Mouse (Mus musculus) liver, adult 2 months (tissue): ENCODE results near the gene Gm20388. TPM values are rescaled to one million over a fixed set of nuclear protein-coding genes. Genes with fewer than 3 reads are reported as not detected.
A peak's percentile ranks its signal among the peaks of the same experiment; 100 is the strongest.

Experiments used
- DNase-seq: peaks from one replicate; pipeline ENCODE4 v3.0.0-alpha.2; 2011; ENCODE audit warnings: low read depth, low spot score; ENCODE audit errors: extremely low read depth
- H3K27ac ChIP-seq: fragments of 200-500 bp; replicated peaks from 2 replicates; pipeline ENCODE4 v1.5.1; 2012; ENCODE audit warnings: low read depth, mild to moderate bottlenecking, control low read depth, inconsistent platforms, low read length; ENCODE audit not compliant: insufficient read depth
- H3K27me3 ChIP-seq: fragments of 200-500 bp; 2 replicates; pipeline ENCODE4 v1.6.1; 2012; ENCODE audit warnings: mild to moderate bottlenecking, moderate library complexity, low read length, inconsistent platforms; ENCODE audit not compliant: control insufficient read depth, insufficient read depth
- H3K36me3 ChIP-seq: fragments of 200-500 bp; 2 replicates; pipeline ENCODE4 v1.6.1; 2012; ENCODE audit warnings: low read length, inconsistent platforms; ENCODE audit not compliant: control insufficient read depth, insufficient read depth
- H3K4me1 ChIP-seq: fragments of 200-500 bp; 2 replicates; pipeline ENCODE4 v1.6.1; 2011; ENCODE audit warnings: low read length; ENCODE audit not compliant: control insufficient read depth, insufficient read depth
- H3K4me3 ChIP-seq: fragments of 200-500 bp; 2 replicates; pipeline ENCODE4 v1.5.1; 2011; ENCODE audit warnings: low read depth, mild to moderate bottlenecking, control low read depth, low read length, moderate library complexity; ENCODE audit not compliant: insufficient read depth
- H3K79me2 ChIP-seq: fragments of 200-500 bp; 2 replicates; pipeline ENCODE4 v1.6.1; 2012; ENCODE audit warnings: inconsistent platforms, mild to moderate bottlenecking, low read length, moderate library complexity; ENCODE audit not compliant: control insufficient read depth, insufficient read depth
- H3K9ac ChIP-seq: fragments of 200-500 bp; 2 replicates; pipeline ENCODE4 v1.6.1; 2012; ENCODE audit warnings: low read depth, mild to moderate bottlenecking, control low read depth, inconsistent platforms, low read length
- CTCF ChIP-seq: fragments of 200-500 bp; IDR thresholded peaks from 2 replicates; pipeline ENCODE4 v1.5.1; 2011; ENCODE audit warnings: low read depth, low read length, control low read depth
- POLR2A ChIP-seq: fragments of 200-500 bp; IDR thresholded peaks from 2 replicates; pipeline ENCODE4 v1.6.1; 2011; ENCODE audit warnings: low read length, control low read depth; ENCODE audit not compliant: insufficient read depth; ENCODE audit errors: extremely low read depth
- WGBS: fragments of 180-500 bp; shearing (Covaris S2); methylation state at CpG from one replicate; pipeline ENCODE4 v1.1.7; 2018; 5-methylcytosine and 5-hydroxymethylcytosine counted together
- polyA plus RNA-seq: library from polyadenylated mRNA; depleted of rRNA; stranded (reverse); fragments of >200 nt; gene quantifications from 2 replicates; pipeline ENCODE4 v1.2.3, GENCODE M21; 2012
- total RNA-seq: library from RNA; depleted of rRNA; stranded (reverse); fragments of >200 nt; gene quantifications from 2 replicates; pipeline ENCODE4 v1.2.3, GENCODE M21; 2014

Gm20388 gene
- total and polyA plus RNA-seq, 2 experiments: 6.4 to 19.9 TPM

DNA sequence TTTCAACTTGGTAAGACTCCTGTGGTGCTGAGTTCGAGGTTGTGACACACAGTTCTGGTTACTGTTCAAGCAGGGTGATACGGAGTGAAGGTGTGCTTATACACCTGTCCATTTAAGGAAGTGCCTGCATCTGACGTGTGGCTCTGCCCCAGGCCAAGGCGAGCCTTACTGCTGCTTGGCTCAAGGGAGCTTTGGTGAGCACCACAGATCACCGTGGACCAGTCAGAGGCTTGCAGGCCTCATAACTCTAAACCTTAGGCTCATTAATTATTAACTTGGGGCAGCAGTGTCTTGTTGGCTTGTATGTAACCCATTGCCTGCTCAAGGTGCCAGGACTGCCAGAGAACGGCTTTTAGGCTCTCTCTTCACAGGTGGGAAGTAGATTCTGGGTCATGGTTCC lies 4338.0 kb downstream of the Gm20388 start:
- 34% methylated on average over 6 of the region's 6 CpGs for WGBS
- TF ChIP-seq CTCF: no peak
- TF ChIP-seq POLR2A: no peak
- peak overlapping the region; percentile 17; the same call in 1 of the 2 replicates for H3K9ac ChIP-seq
- DNase-seq: peak; percentile 96
- H3K4me3 ChIP-seq: no peak overlapping the region
- H3K4me1 ChIP-seq: peaks cover 30% of the 10 kb centered on the region
- peak overlapping the region; percentile 30 for H3K27ac ChIP-seq
- no peaks in the 10 kb centered on the region for H3K27me3 ChIP-seq
- no peaks in the 10 kb centered on the region for H3K36me3 ChIP-seq
- H3K79me2 ChIP-seq: peaks cover 34% of the 10 kb centered on the region; the same call in 1 of the 2 replicates

DNA sequence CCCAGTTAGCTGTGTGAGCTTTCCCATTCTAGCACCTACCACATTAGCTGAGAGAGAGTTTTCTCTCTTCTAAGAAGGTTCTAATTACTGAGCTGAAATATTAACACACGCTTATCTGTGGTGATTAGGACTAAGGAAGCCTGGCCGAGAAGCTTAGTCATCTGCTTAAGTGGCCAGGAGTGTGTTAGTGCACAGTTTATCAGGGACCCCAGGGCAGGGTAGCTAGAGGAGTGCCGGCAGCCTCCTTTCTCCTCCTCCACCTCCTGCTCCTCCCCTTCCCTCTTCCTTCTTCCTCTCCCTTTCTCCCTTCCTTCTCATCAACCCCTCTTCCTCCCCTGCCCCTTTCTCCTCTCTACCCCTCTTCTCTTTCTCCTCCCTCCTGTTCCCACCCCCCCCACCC lies 4339.6 kb downstream of the Gm20388 start:
- TF ChIP-seq CTCF (no peak), POLR2A (no peak)
- Histone ChIP-seq H3K27ac (no peak overlapping the region; the same call in 1 of the 2 replicates), H3K79me2 (peaks cover 24% of the 10 kb centered on the region; the same call in 1 of the 2 replicates), H3K9ac (0 out of 2 replicates have a peak overlapping the region, but pooled peaks have one; percentile 22), H3K4me1 (peaks cover 30% of the 10 kb centered on the region), H3K27me3 (no peaks in the 10 kb centered on the region), H3K4me3 (no peak overlapping the region), H3K36me3 (no peaks in the 10 kb centered on the region)
- WGBS: 69% methylated on average over 3 of the region's 3 CpGs
- no peak for DNase-seq

- Histone ChIP-seq H3K9ac (no peak overlapping the region; the same call in 1 of the 2 replicates), H3K27ac (peak overlapping the region; percentile 72), H3K4me3 (no peak overlapping the region), H3K79me2 (peaks cover 26% of the 10 kb centered on the region), H3K27me3 (no peaks in the 10 kb centered on the region), H3K4me1 (peaks cover 30% of the 10 kb centered on the region), H3K36me3 (no peaks in the 10 kb centered on the region)
- WGBS: 12% methylated on average over 4 of the region's 4 CpGs
- TF ChIP-seq CTCF (no peak), POLR2A (no peak)
- peak; percentile 93 for DNase-seq
These were observed 4340.1 kb downstream of the Gm20388 start for GRCm38 (mm10) chr8:124250785-124251184.

DNA sequence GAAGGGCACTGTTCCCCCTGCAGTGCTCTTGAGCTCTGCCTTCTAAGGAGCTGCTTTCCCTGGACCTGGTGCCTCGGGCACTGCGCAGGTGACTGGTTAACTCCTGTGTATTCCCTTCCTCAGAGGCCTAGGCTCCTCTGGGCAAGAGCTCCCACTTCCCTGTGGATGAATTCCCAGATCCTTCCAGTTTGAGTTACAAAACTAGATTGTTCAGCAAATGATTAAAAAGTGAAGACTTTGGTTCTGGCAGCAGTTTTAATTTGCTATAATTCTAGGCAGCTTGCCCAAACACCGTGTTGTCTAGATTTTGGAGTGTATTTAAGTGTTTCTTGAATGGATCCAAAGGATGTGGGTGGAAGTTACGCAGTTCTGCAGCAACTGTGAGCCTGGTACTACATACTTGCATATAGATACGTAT lies 4341.9 kb downstream of the Gm20388 start:
- Histone ChIP-seq H3K79me2 (peaks cover 26% of the 10 kb centered on the region), H3K4me3 (no peak overlapping the region), H3K27ac (peak overlapping the region; percentile 18; the same call in 1 of the 2 replicates), H3K4me1 (peaks cover 35% of the 10 kb centered on the region), H3K36me3 (no peaks in the 10 kb centered on the region), H3K27me3 (no peaks in the 10 kb centered on the region), H3K9ac (no peak overlapping the region)
- TF ChIP-seq CTCF: no peak
- no peak for TF ChIP-seq POLR2A
- peak; percentile 82 for DNase-seq
- WGBS: 31% methylated on average over 5 of the region's 5 CpGs

GRCm38 (mm10) chr8:124253939-124254338 lies 4343.3 kb downstream of the Gm20388 start:
- DNase-seq: no peak
- Histone ChIP-seq H3K4me1 (peaks cover 32% of the 10 kb centered on the region), H3K9ac (no peak overlapping the region), H3K27me3 (no peaks in the 10 kb centered on the region), H3K36me3 (no peaks in the 10 kb centered on the region), H3K27ac (no peak overlapping the region), H3K4me3 (no peak overlapping the region), H3K79me2 (peaks cover 40% of the 10 kb centered on the region)
- WGBS: 90% methylated on average over 6 of the region's 6 CpGs
- TF ChIP-seq CTCF (no peak), POLR2A (no peak)

- Histone ChIP-seq H3K4me3 (no peak overlapping the region), H3K27ac (no peak overlapping the region), H3K79me2 (peaks cover 55% of the 10 kb centered on the region), H3K27me3 (no peaks in the 10 kb centered on the region), H3K4me1 (peaks cover 15% of the 10 kb centered on the region), H3K36me3 (no peaks in the 10 kb centered on the region), H3K9ac (no peak overlapping the region)
- TF ChIP-seq POLR2A (no peak), CTCF (no peak)
- 67% methylated on average over 9 of the region's 9 CpGs for WGBS
- DNase-seq: no peak
These were observed 4346.2 kb downstream of the Gm20388 start for GRCm38 (mm10) chr8:124256841-124257240.
